Mouse (Mus musculus) testis, adult 2 months (tissue): ENCODE data around the gene Mdk.

Source experiments
- CTCF ChIP-seq: fragments of 200-500 bp; IDR thresholded peaks from 2 replicates; pipeline ENCODE4 v1.5.1; 2012; ENCODE audit warnings: low read depth, mild to moderate bottlenecking, inconsistent platforms, low read length, moderate library complexity; ENCODE audit not compliant: control insufficient read depth, insufficient read depth, insufficient replicate concordance
- POLR2A ChIP-seq: fragments of 200-500 bp; IDR thresholded peaks from 2 replicates; pipeline ENCODE4 v1.6.1; 2012; ENCODE audit warnings: low read depth, mild to moderate bottlenecking, inconsistent platforms, low read length, moderate library complexity; ENCODE audit not compliant: control insufficient read depth

- TF ChIP-seq CTCF (no peak), POLR2A (no peak)
Observed at GRCm38 (mm10) chr2:91884616-91885015, 47.5 kb downstream of the Mdk start.
